Mouse (Mus musculus) thymus, postnatal 0 days (tissue): ENCODE data around the gene Wnt4. TPM values are rescaled to one million over a fixed set of nuclear protein-coding genes. Genes with fewer than 3 reads are reported as not detected.

Source experiments
- DNase-seq: peaks from one replicate; pipeline ENCODE4 v3.0.0-alpha.2; 2015; ENCODE audit warnings: low spot score
- polyA plus RNA-seq: library from polyadenylated mRNA; unstranded; fragments of >200 nt; fragmentation: Nextera tagmentation; extraction: Ambion mirVana; gene quantifications from 2 replicates; pipeline ENCODE4 v1.2.1, GENCODE M21; 2015

Wnt4 gene
- polyA plus RNA-seq: 8.5 and 11.7 TPM in 2 replicates

GRCm38 (mm10) chr4:137277166-137277513, at the start of gene Wnt4:
Gene Wnt4, plus strand, starts transcription at chr4:137277489.
- no peak for DNase-seq

- no peak for DNase-seq
These were observed 48.6 kb upstream of the Wnt4 start for GRCm38 (mm10) chr4:137228566-137229115.

GRCm38 (mm10) chr4:137231494-137232470, 45.5 kb upstream of the Wnt4 start:
- no peak for DNase-seq

GRCm38 (mm10) chr4:137233632-137234031, 43.7 kb upstream of the Wnt4 start:
- DNase-seq: no peak

- DNase-seq: no peak
These were observed 42.8 kb upstream of the Wnt4 start for GRCm38 (mm10) chr4:137234444-137234843.

- no peak for DNase-seq
These were observed 41.9 kb upstream of the Wnt4 start for GRCm38 (mm10) chr4:137235368-137235767.

- no peak for DNase-seq
These were observed 32.4 kb upstream of the Wnt4 start for GRCm38 (mm10) chr4:137244883-137245282.

- no peak for DNase-seq
These were observed 27.0 kb upstream of the Wnt4 start for GRCm38 (mm10) chr4:137250333-137250732.

GRCm38 (mm10) chr4:137250849-137251248, 26.4 kb upstream of the Wnt4 start:
- DNase-seq: no peak

- DNase-seq: no peak
These were observed 23.7 kb upstream of the Wnt4 start for GRCm38 (mm10) chr4:137253601-137254000.

- no peak for DNase-seq
These were observed 22.9 kb upstream of the Wnt4 start for GRCm38 (mm10) chr4:137254206-137254976.

- DNase-seq: no peak
These were observed 21.7 kb upstream of the Wnt4 start for GRCm38 (mm10) chr4:137255568-137255967.

- no peak for DNase-seq
These were observed 15.5 kb upstream of the Wnt4 start for GRCm38 (mm10) chr4:137261826-137262225.

- peak; percentile 42 for DNase-seq
These were observed 13.2 kb upstream of the Wnt4 start for GRCm38 (mm10) chr4:137264066-137264465.

- no peak for DNase-seq
These were observed 12.2 kb upstream of the Wnt4 start for GRCm38 (mm10) chr4:137265116-137265515.

GRCm38 (mm10) chr4:137268541-137268940, 8.7 kb upstream of the Wnt4 start:
- no peak for DNase-seq

GRCm38 (mm10) chr4:137271856-137272255, 5.4 kb upstream of the Wnt4 start:
- no peak for DNase-seq

- no peak for DNase-seq
These were observed 3.0 kb upstream of the Wnt4 start for GRCm38 (mm10) chr4:137274304-137274703.

- DNase-seq: no peak
These were observed 685 bp upstream of the Wnt4 start for GRCm38 (mm10) chr4:137276443-137277165.

- no peak for DNase-seq
These were observed 383 bp downstream of the Wnt4 start for GRCm38 (mm10) chr4:137277600-137278143.
